Mouse (Mus musculus): ENCODE data around the gene Mmel1.
A peak's percentile ranks its signal among the peaks of the same experiment; 100 is the strongest.

Mmel1 gene

DNA sequence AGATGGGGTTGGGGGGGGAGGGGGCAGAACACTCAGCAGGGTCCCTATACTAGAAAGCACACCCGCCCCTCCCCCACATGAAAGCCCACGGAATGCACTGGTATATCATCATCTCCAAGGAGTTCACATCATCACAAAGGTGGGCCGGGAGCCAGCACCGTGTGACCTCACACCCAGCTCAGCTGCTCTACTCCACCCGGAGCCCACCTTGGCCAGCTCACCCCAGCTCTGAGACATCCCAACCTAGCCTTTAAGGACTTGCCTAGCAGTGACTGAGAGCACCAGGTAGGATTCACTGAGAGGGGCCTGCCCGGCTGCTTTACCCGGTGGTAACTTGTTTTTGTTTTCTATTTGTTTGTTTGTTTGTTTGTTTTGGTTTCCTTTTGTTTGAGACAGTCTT lies at the start of gene Mmel1:
Gene Mmel1 (plus strand): TSS at position 146 of the 400 bp plus-strand sequence.
- no peak for DNase-seq

DNA sequence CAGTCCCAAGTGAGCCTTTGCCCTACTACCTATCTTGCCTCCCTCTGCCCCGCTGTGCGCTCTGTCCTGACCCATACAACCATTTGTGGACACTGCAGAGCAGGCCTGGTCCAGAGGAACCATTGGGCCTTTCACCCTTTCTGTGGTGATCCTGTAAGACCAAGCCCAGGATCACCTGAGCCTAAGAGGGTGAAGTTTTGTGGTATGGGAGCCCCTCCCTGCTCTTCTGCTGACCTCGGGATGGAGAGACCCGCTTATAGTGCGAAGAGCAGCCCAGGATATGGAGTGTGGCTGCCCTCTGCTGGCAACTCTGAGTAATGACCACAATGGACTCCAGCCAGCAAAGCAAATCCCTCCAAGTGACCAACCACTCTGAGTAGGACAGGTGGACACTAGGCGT lies 43.7 kb upstream of the Mmel1 start:
- DNase-seq: peak; percentile 78

DNA sequence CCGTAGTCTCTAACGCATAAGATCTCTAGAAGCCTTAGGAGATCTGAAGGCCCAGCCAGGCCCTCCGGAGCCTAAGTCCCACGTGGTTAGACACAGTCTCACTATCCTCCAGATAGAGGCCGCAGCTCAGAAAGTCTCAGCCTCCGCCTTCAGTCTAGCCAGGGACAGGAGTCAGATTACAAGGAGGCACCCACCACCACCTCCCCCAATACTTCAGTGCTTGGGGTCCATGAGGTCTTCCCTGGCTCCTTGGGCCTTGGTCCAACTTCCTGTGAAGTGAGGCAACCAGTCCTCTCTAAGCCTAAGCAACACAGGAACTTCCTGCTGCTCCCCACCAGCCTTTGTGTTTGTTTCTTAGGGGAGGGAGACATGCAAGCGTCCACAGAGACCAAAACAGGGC lies 43.2 kb upstream of the Mmel1 start:
- peak; percentile 27 for DNase-seq

DNA sequence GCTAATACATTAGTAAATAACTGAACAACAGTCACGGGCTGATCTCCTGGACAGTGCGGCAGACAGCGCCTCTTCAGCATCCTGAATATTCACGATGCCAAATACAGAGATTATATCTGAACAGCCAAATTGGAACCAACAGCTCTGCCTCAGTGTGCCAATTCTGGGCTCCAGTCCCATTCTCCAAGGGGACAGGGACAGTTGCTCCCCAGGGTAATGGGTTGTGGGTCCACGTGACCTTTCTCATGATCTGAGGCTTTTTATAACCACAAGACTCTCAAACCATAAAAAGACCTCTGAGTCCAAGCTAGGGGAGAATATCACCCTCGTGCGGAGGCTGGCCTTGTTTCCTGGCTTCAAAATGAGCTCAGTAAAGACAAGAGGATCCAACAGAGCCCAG lies 42.2 kb upstream of the Mmel1 start:
- no peak for DNase-seq

DNA sequence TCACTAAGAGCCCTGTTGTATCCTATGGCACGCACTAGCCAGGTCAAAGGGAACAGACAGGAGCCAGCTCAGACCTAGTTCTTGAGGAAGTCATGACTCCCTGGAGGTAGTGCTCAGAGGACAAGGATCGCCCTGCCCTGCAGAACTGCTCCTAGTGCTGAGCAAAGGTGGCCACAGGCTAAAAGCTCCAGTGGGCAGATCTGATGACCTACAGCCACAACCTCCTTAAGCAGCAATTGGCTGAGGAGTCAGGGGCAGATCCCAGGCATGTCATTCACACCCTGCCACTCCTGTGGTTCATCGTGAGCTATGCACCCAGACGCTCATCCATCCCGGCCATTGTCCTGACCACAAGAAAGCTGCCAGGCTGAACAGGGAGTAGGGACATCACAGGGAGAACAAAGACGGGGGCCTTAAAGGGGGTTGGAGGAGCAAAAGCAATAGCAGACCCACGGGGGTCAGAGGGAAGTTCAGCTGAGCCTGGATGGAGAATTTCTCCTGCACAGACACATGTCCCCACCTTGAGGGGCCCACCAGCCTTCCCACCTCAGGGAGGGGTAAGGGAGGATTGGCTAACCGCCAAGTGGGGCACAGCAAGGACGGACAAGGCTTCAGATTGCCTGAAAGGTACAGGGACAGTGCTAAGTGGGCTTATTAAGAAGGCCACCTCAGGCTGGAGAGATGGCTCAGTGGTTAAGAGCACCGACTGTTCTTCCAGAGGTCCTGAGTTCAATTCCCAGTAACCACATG lies 41.3 kb upstream of the Mmel1 start:
- peak; percentile 18 for DNase-seq

DNA sequence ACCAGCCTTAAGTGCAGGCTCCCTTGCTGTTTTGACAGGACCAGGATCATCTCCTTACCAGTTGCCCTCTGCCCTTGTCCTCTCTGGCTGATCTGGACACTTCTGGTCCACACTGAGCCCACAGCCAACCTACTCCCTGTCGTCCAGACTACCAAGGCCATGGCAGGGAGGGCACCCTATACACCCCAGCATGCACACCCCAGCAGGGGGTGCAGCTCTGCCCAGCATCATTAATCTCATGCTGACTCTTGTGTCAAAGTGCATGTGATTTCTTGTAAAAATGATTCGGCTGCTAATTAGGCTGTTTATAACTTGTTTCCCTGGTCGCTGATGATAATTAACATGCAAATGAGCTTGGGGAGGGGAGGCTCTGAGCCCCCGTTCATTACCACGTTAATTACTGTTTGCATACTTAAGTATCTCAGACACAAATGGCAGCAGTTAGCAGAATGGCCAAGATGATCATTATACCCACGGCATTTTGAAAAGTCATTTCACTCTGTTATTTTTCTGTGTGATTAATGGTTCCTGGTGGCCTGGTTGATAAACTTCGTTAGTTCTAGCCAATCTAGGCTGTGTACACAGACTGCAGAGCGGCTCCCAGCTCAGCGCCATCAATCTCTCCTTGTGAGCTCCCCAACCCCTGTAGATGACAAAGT lies 37.3 kb upstream of the Mmel1 start:
- DNase-seq: no peak

DNA sequence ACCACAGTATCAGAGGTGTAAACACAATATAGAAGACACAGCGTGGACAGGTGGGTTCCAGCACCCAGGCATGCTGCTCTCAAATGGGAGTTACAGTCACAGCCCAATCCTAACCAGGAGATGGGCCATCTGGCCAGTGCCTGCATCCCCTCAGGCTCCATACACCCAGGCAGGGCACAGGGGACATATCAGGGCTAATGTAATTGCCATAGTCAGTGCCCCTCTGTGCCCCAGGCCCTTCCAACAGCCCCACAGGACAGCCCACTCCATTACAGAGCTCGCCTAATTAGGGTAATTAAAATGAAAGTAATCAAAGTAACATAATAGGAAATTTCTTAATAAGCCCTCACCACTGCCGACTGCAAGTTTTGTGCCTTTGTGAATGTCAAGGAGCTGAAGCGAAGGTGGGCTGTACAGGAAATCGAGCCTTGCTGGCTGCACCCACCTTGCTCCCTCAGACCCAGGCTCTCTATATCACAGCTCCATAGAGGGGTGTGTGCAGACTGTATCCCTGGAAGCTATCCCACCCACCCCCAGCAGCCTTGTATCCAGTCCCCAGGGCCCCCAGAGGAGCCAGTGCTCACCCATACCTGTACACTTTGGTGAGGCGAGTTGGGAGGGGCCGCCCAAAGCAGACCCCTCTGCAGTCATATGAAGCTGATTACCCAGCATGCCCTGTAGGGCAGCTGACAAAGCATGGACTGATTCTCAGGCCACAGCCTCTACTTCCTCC lies 33.0 kb upstream of the Mmel1 start:
- no peak for DNase-seq

DNA sequence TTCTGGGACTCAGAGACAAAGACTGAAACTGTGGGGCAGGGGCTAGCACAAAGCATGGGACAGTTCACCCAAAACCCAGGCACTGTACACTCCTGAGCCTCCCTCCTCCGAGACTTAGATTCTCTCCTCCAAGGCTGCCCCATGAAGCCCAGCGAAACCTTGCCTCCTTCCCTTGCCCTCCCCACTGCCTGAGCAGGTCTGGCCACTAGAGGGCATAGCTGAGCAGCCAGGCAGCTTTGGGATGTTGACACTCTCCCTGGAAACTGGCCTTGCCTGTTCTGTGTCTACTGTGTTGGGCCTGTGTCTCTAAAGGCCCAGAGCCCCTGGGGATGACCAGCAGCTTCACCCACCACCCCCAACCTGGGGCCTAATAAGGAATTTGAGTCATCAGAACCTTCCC lies 32.2 kb upstream of the Mmel1 start, which contains the start of gene Ttc34:
Gene Ttc34 (plus strand): TSS at position 290 of the 400 bp plus-strand sequence.
- peak; percentile 46 for DNase-seq

DNA sequence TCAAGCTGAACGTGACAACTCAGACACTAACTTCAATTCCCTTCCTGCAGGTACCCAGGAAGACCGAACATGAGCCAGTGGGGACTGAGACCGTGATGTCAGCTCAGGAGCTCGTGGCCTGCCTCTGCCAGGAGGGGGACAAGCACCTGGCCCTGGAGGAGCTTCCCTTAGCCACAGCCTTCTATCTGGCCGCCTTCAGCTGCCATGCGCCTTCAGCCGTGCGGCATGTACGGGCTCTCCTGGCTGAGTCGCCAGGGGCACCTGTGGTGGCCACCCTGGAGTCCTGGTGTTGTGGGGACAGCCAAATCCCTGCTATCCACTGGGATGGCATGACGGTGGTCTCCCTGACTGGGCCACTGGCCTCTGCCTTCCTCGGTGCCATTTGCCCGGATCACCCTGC lies 30.6 kb upstream of the Mmel1 start:
- DNase-seq: no peak

DNA sequence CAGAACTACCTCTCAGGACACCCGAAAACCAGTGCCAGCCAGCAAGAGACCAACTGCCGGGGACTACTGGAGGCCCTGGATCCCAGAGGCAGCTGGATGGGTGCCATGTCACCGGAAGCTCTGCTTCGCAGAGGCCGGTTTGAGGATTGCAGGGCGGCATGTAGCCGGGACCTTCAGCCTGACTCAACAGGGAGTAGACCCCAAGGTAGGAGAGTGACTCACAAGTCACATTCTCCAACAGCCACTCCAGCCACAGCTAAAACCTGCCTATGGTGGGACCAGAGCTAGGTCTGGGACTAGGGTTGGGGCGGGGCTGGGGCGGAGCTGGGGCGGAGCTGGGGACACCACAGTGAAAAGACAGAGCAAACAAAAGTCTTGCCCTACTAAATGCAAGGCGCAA lies 30.0 kb upstream of the Mmel1 start:
- no peak for DNase-seq

DNA sequence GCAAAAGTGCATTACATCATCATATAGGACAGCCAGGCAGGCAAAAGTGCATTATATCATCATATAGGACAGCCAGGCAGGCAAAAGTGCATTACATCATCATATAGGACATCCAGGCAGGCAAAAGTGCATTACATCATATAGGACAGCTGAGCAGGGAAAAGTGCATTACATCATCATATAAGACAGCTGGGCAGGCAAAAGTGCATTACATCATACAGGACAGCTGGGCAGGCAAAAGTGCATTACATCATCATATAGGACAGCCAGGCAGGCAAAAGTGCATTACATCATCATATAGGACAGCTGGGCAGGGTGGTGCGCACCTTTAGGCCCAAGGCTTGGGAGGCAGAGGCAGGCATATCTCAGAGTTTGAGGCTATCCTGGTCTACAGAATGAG lies 16.7 kb upstream of the Mmel1 start:
- no peak for DNase-seq

DNA sequence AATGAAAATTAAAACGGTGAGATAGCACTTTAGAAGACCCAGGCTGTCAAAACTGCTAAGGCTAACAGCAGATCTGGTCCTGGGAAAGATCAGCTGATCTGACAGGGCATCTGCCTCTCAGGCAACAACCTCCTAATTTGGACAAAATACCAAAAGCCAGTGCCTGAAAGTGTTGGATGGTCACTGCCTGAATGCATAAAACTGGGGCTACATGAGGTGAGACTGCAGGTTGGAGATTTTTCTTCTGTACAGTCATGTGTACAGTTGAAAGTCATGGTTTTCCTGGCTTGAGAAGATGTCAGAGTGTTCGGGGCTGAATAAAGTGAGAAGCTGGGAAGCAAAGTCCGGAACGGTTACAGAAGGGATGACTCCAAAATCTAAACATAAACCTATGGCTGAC lies 15.5 kb upstream of the Mmel1 start:
- no peak for DNase-seq

DNA sequence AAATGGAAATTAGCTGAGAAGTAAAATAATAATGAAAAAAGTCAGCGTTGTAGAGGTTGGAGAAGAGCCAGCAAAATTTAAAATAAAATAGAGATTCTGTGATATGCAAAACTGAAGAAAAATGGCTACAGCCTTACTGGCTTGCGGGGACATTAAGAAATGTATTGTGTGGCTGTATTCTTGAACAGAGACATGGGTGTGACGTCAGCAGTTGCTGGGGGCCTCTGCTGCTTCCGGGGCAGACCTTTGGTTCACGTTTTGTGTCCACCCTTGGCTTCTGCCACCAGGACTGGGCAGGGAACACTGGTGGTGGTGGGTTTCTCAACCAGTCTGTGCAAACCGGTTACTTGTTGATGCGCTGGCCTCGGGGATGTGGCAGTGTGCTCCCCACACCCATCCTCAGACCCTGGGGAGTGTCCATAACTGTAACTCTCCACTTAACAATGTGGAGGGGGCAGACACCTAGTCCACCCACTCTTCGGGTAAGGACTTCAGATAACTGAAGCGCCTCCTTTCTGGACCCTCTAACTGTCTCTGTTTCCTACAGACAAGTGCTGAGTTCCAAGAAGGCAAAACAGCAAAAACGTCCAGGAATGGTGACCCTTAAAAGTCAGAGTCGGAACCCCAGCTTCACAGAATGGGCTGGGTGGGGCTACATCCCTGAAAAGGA lies 14.6 kb upstream of the Mmel1 start:
- no peak for DNase-seq

DNA sequence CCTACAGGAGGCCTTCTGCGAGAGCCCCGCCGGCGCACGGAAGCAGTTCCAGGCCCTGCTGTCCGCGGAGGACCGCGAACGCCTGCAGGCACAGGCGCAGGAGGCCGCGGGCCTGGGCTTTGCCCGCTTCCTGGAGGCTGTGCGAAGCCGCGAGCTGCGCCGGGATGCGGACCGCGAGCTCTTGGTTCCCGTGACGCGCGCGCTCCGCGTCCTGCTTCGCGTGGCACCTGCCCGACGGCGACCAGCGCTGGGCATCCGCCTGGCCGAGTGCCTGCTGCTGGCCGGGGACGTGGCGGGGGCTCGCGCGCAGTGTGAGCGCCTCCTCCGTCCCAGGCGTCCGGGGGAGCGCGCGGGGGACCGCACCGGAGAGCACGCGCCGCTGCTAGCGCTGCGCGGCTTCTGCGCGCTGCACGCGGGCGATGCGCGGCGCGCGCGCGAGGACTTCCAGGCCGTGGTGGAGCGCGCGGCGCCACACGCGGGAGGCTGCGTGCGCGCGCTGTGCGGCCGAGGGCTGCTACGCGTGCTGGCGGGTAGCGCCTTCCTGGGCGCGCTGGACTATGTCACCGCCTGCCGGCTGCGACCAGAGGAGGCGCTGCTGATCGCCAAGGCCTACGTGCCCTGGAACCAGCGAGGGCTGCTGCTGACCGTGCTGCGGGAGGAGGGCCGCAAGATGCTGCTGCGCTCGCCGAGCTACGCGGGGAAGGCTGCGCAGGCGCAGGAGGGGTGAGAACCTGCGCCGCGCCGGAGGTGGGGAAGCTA lies 13.5 kb upstream of the Mmel1 start:
- peak; percentile 95 for DNase-seq

DNA sequence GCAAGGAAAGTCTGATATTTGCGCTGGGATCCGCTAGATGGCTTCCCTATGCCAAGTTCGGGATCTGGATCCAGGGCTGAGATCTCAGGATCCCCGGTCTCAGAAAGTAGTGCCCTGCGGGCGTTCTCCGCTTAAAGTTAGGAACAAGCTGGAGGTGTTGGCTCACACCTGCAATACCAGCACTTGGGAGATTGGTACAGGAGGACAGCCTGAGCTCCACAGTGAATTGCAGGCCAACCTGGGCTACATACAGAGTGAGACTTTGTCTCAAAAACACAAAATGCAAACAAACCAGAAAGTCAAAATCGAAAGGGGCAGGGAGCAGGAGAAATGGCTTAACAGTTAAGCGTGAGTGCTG lies 12.9 kb upstream of the Mmel1 start:
- no peak for DNase-seq

DNA sequence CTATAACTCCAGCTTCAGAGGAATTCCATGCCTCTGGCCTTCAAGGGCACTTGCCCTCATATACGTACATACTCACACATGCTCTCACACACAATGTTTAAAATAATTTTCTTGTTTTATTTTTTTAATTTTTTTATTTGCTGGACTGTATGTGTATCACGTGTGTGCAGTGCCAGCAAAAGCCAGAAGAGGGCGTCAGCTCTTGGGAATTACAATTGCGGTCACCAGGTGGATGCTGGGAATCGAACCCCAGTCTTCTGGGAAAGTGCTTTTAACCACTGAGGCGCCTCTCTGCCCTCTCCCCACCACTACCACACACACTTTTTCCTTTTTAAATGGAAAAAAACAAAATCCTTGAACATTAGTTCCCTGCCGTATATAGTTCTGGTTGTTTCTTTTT lies 12.5 kb upstream of the Mmel1 start:
- no peak for DNase-seq

DNA sequence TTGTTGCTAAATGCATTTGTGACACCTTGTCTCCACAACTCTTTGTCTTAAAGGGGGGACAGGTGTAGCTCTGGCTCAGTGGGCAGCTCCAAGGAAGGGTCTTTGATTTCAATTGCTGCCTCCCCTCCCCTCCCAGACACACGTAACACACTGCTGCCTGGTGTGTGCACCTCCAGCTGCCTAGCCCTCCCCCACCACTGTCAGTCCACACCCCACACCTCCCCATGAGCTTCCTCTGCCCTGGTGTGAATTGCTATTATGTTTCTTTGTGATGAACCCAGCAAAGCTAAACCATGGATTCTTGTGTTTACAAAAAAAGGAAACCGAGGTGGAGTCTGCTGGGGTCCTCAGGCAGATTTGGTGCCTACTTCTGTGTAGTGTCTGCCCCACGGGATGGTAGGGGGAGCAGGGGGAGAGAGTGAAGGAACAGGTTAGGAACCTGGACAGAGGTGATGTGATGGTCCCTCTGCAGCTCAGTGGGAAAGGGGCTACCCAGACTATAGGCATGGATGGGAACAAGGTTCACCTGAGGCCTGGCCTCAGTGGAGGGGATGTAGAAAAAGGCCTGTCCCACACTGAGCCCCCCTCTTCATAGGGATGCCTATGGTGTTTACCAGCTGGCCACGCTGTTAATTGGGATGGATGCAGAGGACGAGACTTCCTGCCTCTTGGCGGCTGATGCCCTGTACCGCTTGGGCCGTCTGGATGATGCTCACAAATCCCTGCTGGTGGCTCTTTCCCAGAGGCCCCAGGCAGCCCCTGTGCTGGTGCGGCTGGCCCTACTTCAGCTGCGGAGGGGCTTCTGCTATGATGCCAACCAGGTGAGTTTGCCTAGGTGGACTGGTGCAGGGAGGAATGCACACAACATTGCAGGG lies 11.8 kb upstream of the Mmel1 start:
- DNase-seq: no peak

DNA sequence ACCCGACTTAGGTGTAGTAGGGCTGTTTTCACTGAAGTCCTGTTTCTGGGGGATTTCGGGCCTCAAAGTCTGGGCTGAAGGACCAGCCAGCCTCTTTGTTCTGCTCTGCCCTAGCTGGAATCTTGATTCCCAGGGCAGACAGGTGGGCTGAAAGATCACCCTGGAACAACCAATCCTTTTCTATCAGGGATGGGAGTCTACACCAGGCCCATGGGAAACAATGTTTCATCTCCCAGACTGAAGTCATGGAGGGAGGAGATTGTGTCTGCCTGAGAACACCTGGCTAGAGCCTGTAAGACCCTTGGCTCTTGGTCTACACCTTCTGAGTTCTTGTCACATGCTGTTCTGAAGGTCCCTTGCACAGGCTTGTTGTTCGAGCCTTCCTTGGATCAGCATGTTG lies 10.8 kb upstream of the Mmel1 start:
- DNase-seq: no peak

DNA sequence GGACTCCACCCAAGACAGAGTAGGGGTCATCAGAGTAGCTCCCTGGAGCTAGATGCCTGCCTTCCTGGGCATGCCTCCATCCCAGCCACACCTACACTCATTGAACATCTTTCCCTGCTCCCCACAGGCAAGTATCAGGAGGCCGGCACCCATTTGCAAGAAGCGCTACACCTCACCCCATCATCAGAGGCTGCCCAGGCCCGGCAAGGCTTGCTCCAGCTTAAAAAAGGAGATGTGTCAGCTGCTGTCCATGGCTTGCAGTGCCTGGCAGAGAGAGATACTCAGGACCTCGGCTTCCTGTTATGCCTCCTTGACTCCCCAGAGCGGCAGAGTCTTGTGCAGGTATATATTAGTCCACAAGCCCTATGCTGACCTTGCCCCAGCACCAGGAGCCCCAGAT lies 7.4 kb upstream of the Mmel1 start:
- DNase-seq: no peak

DNA sequence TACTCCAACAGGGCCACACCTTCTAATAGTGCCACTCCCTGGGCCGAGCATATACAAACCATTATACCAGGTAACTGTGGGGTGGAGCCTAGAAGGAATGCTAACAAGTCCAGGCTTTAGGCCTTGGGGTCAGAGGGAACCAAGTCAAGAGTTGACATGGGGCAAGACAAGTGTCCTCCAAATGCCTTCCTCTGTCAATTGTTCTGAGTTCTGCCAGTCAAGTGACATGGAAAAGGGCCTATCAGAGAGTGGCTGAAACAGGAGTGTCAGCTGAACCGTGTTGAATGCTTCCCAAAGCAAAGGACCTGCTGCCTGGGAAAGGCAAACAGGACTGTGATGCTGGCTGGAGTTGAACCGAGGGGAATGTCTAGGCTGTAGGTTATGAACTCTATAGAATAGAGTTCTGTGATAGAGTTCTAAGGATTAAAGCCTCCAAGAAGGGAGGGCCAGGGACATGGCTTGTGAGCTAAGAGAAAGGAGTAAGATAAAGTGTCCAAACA lies 5.9 kb upstream of the Mmel1 start:
- no peak for DNase-seq

DNA sequence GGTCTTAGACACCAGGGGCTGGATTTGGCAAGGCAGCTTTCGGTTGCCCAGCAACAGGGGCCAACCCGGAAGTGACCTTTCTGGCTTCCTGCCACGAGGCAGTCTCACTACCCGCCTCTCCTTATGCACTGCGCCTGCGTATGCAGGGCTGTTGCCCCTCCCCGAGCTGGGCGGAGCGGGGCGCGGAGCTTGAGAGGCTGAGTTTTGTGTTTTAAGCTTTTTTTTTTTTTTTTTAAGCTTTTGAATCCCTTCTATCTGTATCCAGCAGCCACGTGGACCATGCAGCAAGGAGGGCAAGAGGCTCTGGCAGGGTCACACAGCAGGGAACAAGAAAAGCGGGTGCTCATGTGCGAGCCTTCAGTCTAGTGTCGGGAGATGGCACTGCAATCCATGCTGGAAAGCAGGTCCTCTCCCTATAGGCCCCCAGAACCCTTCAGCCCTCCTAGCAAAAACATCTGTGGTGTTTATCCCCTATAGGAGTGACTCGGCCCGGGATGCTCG lies 5.1 kb upstream of the Mmel1 start:
- DNase-seq: peak; percentile 97

All from embryo, embryonic 11 days (tissue).